Mouse (Mus musculus) CH12.LX (cell line): ENCODE data around the gene Cwf19l1.

Source experiments
- EP300 ChIP-seq: IDR thresholded peaks from 2 replicates; pipeline ENCODE4 v1.6.1; 2011; ENCODE audit warnings: low read length, improper control_type of control experiment
- POLR2A ChIP-seq: IDR thresholded peaks from 2 replicates; pipeline ENCODE4 v1.6.1; 2011; ENCODE audit warnings: low read depth, mild to moderate bottlenecking, improper control_type of control experiment, low read length

GRCm38 (mm10) chr19:44074986-44075385 lies 60.7 kb downstream of the Cwf19l1 start:
- TF ChIP-seq POLR2A (no peak), EP300 (no peak)
